11 mouse cellular contexts compared by ENCODE assay signal in the genomic region with DNA sequence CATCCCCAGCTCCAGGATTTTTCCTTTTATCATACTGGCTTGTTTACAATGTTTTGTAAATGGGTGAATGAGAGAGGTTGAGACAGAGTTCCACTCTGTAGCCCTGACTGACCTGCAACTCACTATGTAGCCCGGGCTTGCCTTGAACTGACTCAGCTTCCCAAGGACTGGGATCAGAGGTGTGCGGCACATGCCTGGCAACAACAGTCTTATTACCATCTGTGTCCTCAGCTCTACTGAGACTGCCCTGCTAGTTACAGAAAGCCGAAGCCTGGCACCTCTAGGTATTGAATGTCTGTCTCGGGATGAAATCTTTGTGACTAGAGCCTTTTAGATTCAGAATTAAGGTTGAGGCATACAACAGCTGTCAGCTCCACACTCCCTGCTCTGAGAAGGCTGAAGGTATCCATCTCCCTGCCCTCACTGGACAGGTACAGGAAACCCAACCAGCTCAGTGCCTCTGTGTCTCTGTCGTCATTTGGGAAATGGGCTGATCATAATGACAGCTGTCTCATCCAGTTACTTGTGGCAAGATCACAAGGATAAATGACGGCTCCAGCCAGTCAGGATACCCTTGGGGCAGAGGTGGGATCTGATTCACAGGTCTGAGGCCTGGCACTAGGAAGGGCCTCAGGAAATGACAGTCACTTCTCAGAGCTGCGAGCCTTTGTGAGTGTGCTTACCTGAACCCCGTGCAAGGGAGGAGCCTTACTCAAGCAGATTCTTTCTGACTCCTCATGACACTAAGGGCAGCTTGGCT. TPM values are rescaled to one million over a fixed set of nuclear protein-coding genes. Genes with fewer than 3 reads are reported as not detected.
DNase-seq lines count a peak whose midpoint lies in the region; ATAC-seq and TF ChIP-seq lines count a peak whose summit lies in the region.
"Had no signal": no experiment of that assay in that cellular context is flagged by ENCODE, and none has a peak within 500 bp of the region (broad histone marks: within the 10 kb centered on the region; RNA-seq: fewer than 3 reads in every experiment).

No protein-coding gene starts in this region.

- TF ChIP-seq CTCF in heart, adult 2 months (IDR thresholded peaks at IDR 0.05): no peak

- no peak overlapping the region for H3K9ac ChIP-seq in heart, adult 2 months (ENCODE audit: low read depth, low read length)
- H3K9ac ChIP-seq in hindbrain, embryonic 13.5 days: peak overlapping the region; percentile 55
- H3K9ac ChIP-seq in neural tube, embryonic 15.5 days (replicated peaks): peak overlapping the region; percentile 68; the same call in 1 of the 2 replicates

- H3K9me3 ChIP-seq in megakaryocyte, embryonic 14.5 days: no peaks in the 10 kb centered on the region
- H3K9me3 ChIP-seq in hindbrain, embryonic 13.5 days: no peaks in the 10 kb centered on the region
- no peaks in the 10 kb centered on the region for H3K9me3 ChIP-seq in neural tube, embryonic 15.5 days (replicated peaks)

- no peak for DNase-seq in heart, adult 2 months
- no peak for DNase-seq in heart, postnatal 10 days
- no peak for DNase-seq in layer of hippocampus, postnatal 25 days (ENCODE audit: extremely low spot score in 1 of 2, low spot score in 1 of 2)
- DNase-seq in lung, postnatal 4 days: no peak
- DNase-seq: lung, adult 18-20 months had no signal

- WGBS in heart, adult 2 months: 64% methylated on average over 8 of the region's 8 CpGs
- 74% methylated on average over 8 of the region's 8 CpGs for WGBS in hindbrain, embryonic 13.5 days
- WGBS in neural tube, embryonic 15.5 days: 72% methylated on average over 8 of the region's 8 CpGs

- no peak for ATAC-seq in megakaryocyte, adult 5-6 weeks (ENCODE audit: poor library complexity, severe bottlenecking)
- ATAC-seq in hindbrain, embryonic 13.5 days (ENCODE audit: low FRiP score): no peak
- no peak for ATAC-seq in neural tube, embryonic 15.5 days (ENCODE audit: low FRiP score)
- ATAC-seq: CD4-positive, CD25-positive, alpha-beta regulatory T cell, adult 4 months had no signal

- H3K27me3 ChIP-seq in heart, adult 2 months (ENCODE audit: control insufficient read depth, insufficient read depth, low read length): no peaks in the 10 kb centered on the region
- no peaks in the 10 kb centered on the region for H3K27me3 ChIP-seq in megakaryocyte, embryonic 14.5 days (replicated peaks)
- no peaks in the 10 kb centered on the region for H3K27me3 ChIP-seq in hindbrain, embryonic 13.5 days
- no peaks in the 10 kb centered on the region for H3K27me3 ChIP-seq in neural tube, embryonic 15.5 days (replicated peaks)

- H3K4me1 ChIP-seq in heart, adult 2 months (ENCODE audit: control insufficient read depth, insufficient read depth, low read length): peaks cover 21% of the 10 kb centered on the region
- H3K4me1 ChIP-seq in megakaryocyte, embryonic 14.5 days: peaks cover 60% of the 10 kb centered on the region
- peaks cover 49% of the 10 kb centered on the region for H3K4me1 ChIP-seq in hindbrain, embryonic 13.5 days (replicated peaks)
- peaks cover 68% of the 10 kb centered on the region for H3K4me1 ChIP-seq in neural tube, embryonic 15.5 days

- H3K27ac ChIP-seq in heart, adult 2 months: peak overlapping the region; percentile 82; the same call in 1 of the 2 replicates
- H3K27ac ChIP-seq in hindbrain, embryonic 13.5 days: no peak overlapping the region
- H3K27ac ChIP-seq in neural tube, embryonic 15.5 days (replicated peaks): no peak overlapping the region

- no peak for TF ChIP-seq POLR2A in heart, adult 2 months (IDR thresholded peaks at IDR 0.05; ENCODE audit: insufficient read depth, low read depth, low read length)

- peaks cover 5% of the 10 kb centered on the region; the same call in 1 of the 2 replicates for H3K79me2 ChIP-seq in heart, adult 2 months (replicated peaks; ENCODE audit: control insufficient read depth, insufficient read depth, low read length)

- no peak overlapping the region; the same call in 1 of the 2 replicates for H3K4me3 ChIP-seq in heart, adult 2 months
- peak overlapping the region; percentile 47 for H3K4me3 ChIP-seq in megakaryocyte, embryonic 14.5 days (replicated peaks)
- H3K4me3 ChIP-seq in hindbrain, embryonic 13.5 days: peak overlapping the region; percentile 58
- peak overlapping the region; percentile 74 for H3K4me3 ChIP-seq in neural tube, embryonic 15.5 days (replicated peaks)

- peak overlapping the region; percentile 81 for H3K4me2 ChIP-seq in hindbrain, embryonic 13.5 days
- H3K4me2 ChIP-seq in neural tube, embryonic 15.5 days: peak overlapping the region; percentile 75

- no peak for TF ChIP-seq EP300 in heart, adult 2 months (IDR thresholded peaks at IDR 0.05; ENCODE audit: insufficient read depth, low read depth, low read length)

- intact Hi-C loops in heart, adult 2 months (cut with DNase I): loop anchor here (2.0 kb wide), 1 partner anchor 15 kb away; no protein-coding TSS in a partner anchor
- intact Hi-C loops in heart, postnatal 10 days (cut with DNase I): no loop called here

- H3K36me3 ChIP-seq in heart, adult 2 months (ENCODE audit: control insufficient read depth, insufficient read depth, low read length): 0 out of 2 replicates have a peak, but pooled peaks cover 3% of the 10 kb centered on the region
- peaks cover 18% of the 10 kb centered on the region for H3K36me3 ChIP-seq in megakaryocyte, embryonic 14.5 days (replicated peaks; ENCODE audit: low read length)
- peaks cover 5% of the 10 kb centered on the region; the same call in 1 of the 2 replicates for H3K36me3 ChIP-seq in hindbrain, embryonic 13.5 days
- H3K36me3 ChIP-seq in neural tube, embryonic 15.5 days: 0 out of 2 replicates have a peak, but pooled peaks cover 8% of the 10 kb centered on the region

RNA-seq across cellular contexts. Expression of a gene that starts 4.9 kb away (rescaled TPM):
- total RNA-seq in heart, adult 2 months (2021): 10 to 100 TPM; 42.7 to 44.1 TPM
- polyA plus RNA-seq in heart, adult 2 months (2012; rRNA removed): 63.0 and 97.8 TPM in 2 replicates
- 10 to 100 TPM; 50.2 to 67.2 TPM for total RNA-seq in heart, postnatal 10 days (2021)
- polyA plus RNA-seq in megakaryocyte, embryonic 14.5 days (2012; ENCODE audit: insufficient read depth, low replicate concordance): 5.0 and 9.1 TPM in 2 replicates
- 17.4 and 20.6 TPM in 2 replicates for total RNA-seq in megakaryocyte, adult 5-6 weeks (2015)
- total RNA-seq in megakaryocyte, adult 5-6 weeks (2017): 17.3 and 23.6 TPM in 2 replicates
- 9.8 and 10.6 TPM in 2 replicates for polyA plus RNA-seq in hindbrain, embryonic 13.5 days (2015; fragmentation: Nextera tagmentation; extraction: Ambion mirVana)
- 12.1 and 12.5 TPM in 2 replicates for polyA plus RNA-seq in neural tube, embryonic 15.5 days (2015; fragmentation: Nextera tagmentation; extraction: Ambion mirVana)
- 1 to 10 TPM; 7.0 to 7.8 TPM for total RNA-seq in layer of hippocampus, postnatal 25 days (2021)

RNA-seq across cellular contexts. Expression of a gene that starts 19.1 kb away (rescaled TPM):
- total RNA-seq in heart, adult 2 months (2021): not detected
- polyA plus RNA-seq in heart, adult 2 months (2012; rRNA removed): 8.1 TPM in 1 of 2 replicates, not detected in the other
- total RNA-seq in heart, postnatal 10 days (2021): not detected
- polyA plus RNA-seq in megakaryocyte, embryonic 14.5 days (2012; ENCODE audit: insufficient read depth, low replicate concordance): not detected in 2 replicates
- not detected in 2 replicates for total RNA-seq in megakaryocyte, adult 5-6 weeks (2015)
- not detected in 2 replicates for total RNA-seq in megakaryocyte, adult 5-6 weeks (2017)
- 0.23 and 0.82 TPM in 2 replicates for polyA plus RNA-seq in hindbrain, embryonic 13.5 days (2015; fragmentation: Nextera tagmentation; extraction: Ambion mirVana)
- polyA plus RNA-seq in neural tube, embryonic 15.5 days (2015; fragmentation: Nextera tagmentation; extraction: Ambion mirVana): 1.3 and 1.6 TPM in 2 replicates
- not detected for total RNA-seq in layer of hippocampus, postnatal 25 days (2021)
- polyA plus RNA-seq: brain, embryonic 14.5 days; CD4-positive, CD25-positive, alpha-beta regulatory T cell, adult 4 months had no signal

RNA-seq across cellular contexts. Expression of a gene that starts 24.1 kb away (rescaled TPM):
- total RNA-seq in heart, adult 2 months (2021): not detected
- not detected in 2 replicates for polyA plus RNA-seq in heart, adult 2 months (2012; rRNA removed)
- total RNA-seq in heart, postnatal 10 days (2021): not detected
- polyA plus RNA-seq in megakaryocyte, embryonic 14.5 days (2012; ENCODE audit: insufficient read depth, low replicate concordance): not detected in 2 replicates
- total RNA-seq in megakaryocyte, adult 5-6 weeks (2015): not detected in 2 replicates
- not detected in 2 replicates for total RNA-seq in megakaryocyte, adult 5-6 weeks (2017)
- polyA plus RNA-seq in hindbrain, embryonic 13.5 days (2015; fragmentation: Nextera tagmentation; extraction: Ambion mirVana): not detected in 2 replicates
- 0.54 and 2.3 TPM in 2 replicates for polyA plus RNA-seq in neural tube, embryonic 15.5 days (2015; fragmentation: Nextera tagmentation; extraction: Ambion mirVana)
- not detected for total RNA-seq in layer of hippocampus, postnatal 25 days (2021)
- polyA plus RNA-seq: brain, embryonic 14.5 days; CD4-positive, CD25-positive, alpha-beta regulatory T cell, adult 4 months had no signal
